Mouse (Mus musculus): Measurements from ENCODE around the gene Gm45753. TPM values are rescaled to one million over a fixed set of nuclear protein-coding genes. Genes with fewer than 3 reads are reported as not detected.

Gm45753 gene
- polyA plus RNA-seq, 1 experiment: 1.6 TPM

- Histone ChIP-seq H3K36me3 (ENCODE audit: control insufficient read depth, insufficient read depth, low read length) (no peaks in the 10 kb centered on the region), H3K4me3 (ENCODE audit: control insufficient read depth, low read depth, low read length) (no peak overlapping the region), H3K27ac (ENCODE audit: control insufficient read depth, insufficient read depth, low read depth, low read length) (no peak overlapping the region), H3K4me1 (ENCODE audit: control insufficient read depth, insufficient read depth, low read length) (no peaks in the 10 kb centered on the region), H3K27me3 (ENCODE audit: control insufficient read depth, insufficient read depth, low read length) (no peaks in the 10 kb centered on the region)
- TF ChIP-seq POLR2A (IDR thresholded peaks at IDR 0.05; ENCODE audit: control insufficient read depth, low read depth, low read length): no peak
- no peak for TF ChIP-seq CTCF (IDR thresholded peaks at IDR 0.05; ENCODE audit: control insufficient read depth, insufficient read depth, insufficient replicate concordance, low read depth, low read length)
Observed at GRCm38 (mm10) chr8:45239363-45239762, 68.9 kb downstream of the Gm45753 start.

DNA sequence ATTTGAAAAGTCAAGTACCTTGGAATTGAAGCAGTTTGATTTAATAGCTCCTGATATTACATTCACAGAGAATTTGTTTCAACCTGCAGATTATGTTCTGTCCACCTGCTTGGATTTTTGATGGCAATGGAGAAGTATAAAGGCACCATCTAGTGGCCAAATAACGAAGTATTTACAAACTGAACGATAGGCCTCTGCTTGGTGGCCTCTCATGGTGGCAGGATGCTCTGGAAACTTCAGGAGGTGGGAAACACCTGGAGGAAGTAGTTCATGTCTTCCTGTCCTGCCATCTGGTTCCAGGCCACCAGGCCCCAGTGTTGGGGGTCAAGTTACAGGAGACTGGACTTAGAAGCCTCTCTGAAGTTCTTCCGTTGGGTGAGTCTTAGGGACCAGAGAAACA is 70.0 kb downstream of the Gm45753 start:
- no peaks in the 10 kb centered on the region for H3K4me1 ChIP-seq (ENCODE audit: control insufficient read depth, insufficient read depth, low read length)
- no peaks in the 10 kb centered on the region for H3K27me3 ChIP-seq (ENCODE audit: control insufficient read depth, insufficient read depth, low read length)
- H3K27ac ChIP-seq (ENCODE audit: control insufficient read depth, insufficient read depth, low read depth, low read length): no peak overlapping the region
- no peak overlapping the region for H3K4me3 ChIP-seq (ENCODE audit: control insufficient read depth, low read depth, low read length)
- H3K36me3 ChIP-seq (ENCODE audit: control insufficient read depth, insufficient read depth, low read length): no peaks in the 10 kb centered on the region
- TF ChIP-seq POLR2A (IDR thresholded peaks at IDR 0.05; ENCODE audit: control insufficient read depth, low read depth, low read length) (no peak), CTCF (IDR thresholded peaks at IDR 0.05; ENCODE audit: control insufficient read depth, insufficient read depth, insufficient replicate concordance, low read depth, low read length) (no peak)

DNA sequence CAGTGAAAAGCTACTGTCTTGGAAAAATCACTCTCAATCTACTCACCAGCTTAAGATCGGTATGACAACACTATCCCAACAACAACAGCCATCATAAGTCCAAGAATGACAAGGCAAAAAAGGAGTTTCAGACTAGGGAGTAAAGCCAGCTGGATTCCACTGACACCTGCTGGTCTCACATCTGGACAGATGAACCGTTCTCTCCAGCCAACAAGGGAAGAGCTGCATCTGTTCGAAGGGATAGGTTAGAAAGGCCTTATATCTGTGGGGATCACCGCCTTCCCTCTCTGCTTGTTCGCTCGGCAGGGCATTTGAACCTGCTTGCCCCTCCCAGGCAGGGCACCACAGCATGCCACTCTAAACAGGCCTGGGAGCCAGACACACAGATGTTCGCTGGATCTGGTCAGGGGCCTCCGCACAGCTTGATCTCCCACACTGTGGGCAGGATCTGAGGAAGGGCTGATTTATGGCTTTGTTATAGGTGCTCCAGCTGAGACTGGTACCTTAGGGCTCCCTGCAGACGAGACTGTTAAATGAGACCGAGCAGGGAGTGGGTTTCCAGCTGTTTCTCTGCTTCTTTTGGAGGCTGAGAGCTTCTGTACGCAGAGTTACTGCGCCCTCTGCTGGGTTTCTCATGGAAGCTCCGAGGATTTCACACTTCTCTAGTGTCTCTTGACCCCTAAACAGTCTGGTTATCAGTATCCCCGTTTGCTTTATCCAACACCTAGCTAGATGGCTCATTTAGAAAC is 71.9 kb downstream of the Gm45753 start:
- Histone ChIP-seq H3K36me3 (ENCODE audit: control insufficient read depth, insufficient read depth, low read length) (no peaks in the 10 kb centered on the region), H3K4me1 (ENCODE audit: control insufficient read depth, insufficient read depth, low read length) (no peaks in the 10 kb centered on the region), H3K27me3 (ENCODE audit: control insufficient read depth, insufficient read depth, low read length) (no peaks in the 10 kb centered on the region), H3K4me3 (ENCODE audit: control insufficient read depth, low read depth, low read length) (no peak overlapping the region), H3K27ac (ENCODE audit: control insufficient read depth, insufficient read depth, low read depth, low read length) (no peak overlapping the region)
- TF ChIP-seq CTCF (IDR thresholded peaks at IDR 0.05; ENCODE audit: control insufficient read depth, insufficient read depth, insufficient replicate concordance, low read depth, low read length): 0 out of 2 replicates have a peak, but pooled peaks have one; percentile 13
- no peak for TF ChIP-seq POLR2A (IDR thresholded peaks at IDR 0.05; ENCODE audit: control insufficient read depth, low read depth, low read length)

GRCm38 (mm10) chr8:45235228-45235627 is 73.0 kb downstream of the Gm45753 start:
- Histone ChIP-seq H3K27ac (ENCODE audit: control insufficient read depth, insufficient read depth, low read depth, low read length) (no peak overlapping the region), H3K4me1 (ENCODE audit: control insufficient read depth, insufficient read depth, low read length) (no peaks in the 10 kb centered on the region), H3K27me3 (ENCODE audit: control insufficient read depth, insufficient read depth, low read length) (no peaks in the 10 kb centered on the region), H3K36me3 (ENCODE audit: control insufficient read depth, insufficient read depth, low read length) (no peaks in the 10 kb centered on the region), H3K4me3 (ENCODE audit: control insufficient read depth, low read depth, low read length) (no peak overlapping the region)
- TF ChIP-seq POLR2A (IDR thresholded peaks at IDR 0.05; ENCODE audit: control insufficient read depth, low read depth, low read length) (no peak), CTCF (IDR thresholded peaks at IDR 0.05; ENCODE audit: control insufficient read depth, insufficient read depth, insufficient replicate concordance, low read depth, low read length) (no peak)

DNA sequence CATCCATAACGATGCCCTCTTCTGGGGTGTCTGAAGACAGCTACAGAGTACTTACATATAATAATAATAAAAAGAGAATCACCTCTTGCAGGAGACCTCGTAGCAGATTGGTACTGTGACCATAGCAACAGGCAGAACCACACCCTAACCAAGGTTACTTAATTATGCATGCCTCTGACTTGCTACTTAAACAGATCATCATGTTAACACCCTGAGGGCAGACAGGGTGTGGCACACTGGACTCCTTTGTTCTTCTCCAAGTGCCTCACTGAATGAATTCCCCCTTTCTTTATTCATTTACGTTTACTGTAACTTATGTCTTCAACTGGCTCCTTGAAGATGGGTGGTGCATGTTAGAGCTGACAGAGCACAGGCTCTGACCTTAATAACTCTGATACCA is 75.0 kb downstream of the Gm45753 start:
- no peak overlapping the region for H3K4me3 ChIP-seq (ENCODE audit: control insufficient read depth, low read depth, low read length)
- H3K27ac ChIP-seq (ENCODE audit: control insufficient read depth, insufficient read depth, low read depth, low read length): no peak overlapping the region
- no peaks in the 10 kb centered on the region for H3K27me3 ChIP-seq (ENCODE audit: control insufficient read depth, insufficient read depth, low read length)
- no peaks in the 10 kb centered on the region for H3K36me3 ChIP-seq (ENCODE audit: control insufficient read depth, insufficient read depth, low read length)
- no peaks in the 10 kb centered on the region for H3K4me1 ChIP-seq (ENCODE audit: control insufficient read depth, insufficient read depth, low read length)
- no peak for TF ChIP-seq POLR2A (IDR thresholded peaks at IDR 0.05; ENCODE audit: control insufficient read depth, low read depth, low read length)
- no peak for TF ChIP-seq CTCF (IDR thresholded peaks at IDR 0.05; ENCODE audit: control insufficient read depth, insufficient read depth, insufficient replicate concordance, low read depth, low read length)

Other genes starting within 250 kb of the Gm45753 start
- 4.5 and 4.8 TPM in 2 replicates for gene Mtnr1a, start 239.3 kb downstream of the Gm45753 start, polyA plus RNA-seq (2012; rRNA removed)
- gene F11, start 46.4 kb downstream of the Gm45753 start, polyA plus RNA-seq (2012; rRNA removed): 1.4 and 1.6 TPM in 2 replicates
- 0.85 and 1.1 TPM in 2 replicates for gene Klkb1, start 13.6 kb downstream of the Gm45753 start, polyA plus RNA-seq (2012; rRNA removed)
- 0.35 TPM in 2 replicates for gene Cyp4v3, start 24.8 kb upstream of the Gm45753 start, polyA plus RNA-seq (2012; rRNA removed)
- gene Fam149a, start 73.8 kb upstream of the Gm45753 start, polyA plus RNA-seq (2012; rRNA removed): 0.25 and 0.43 TPM in 2 replicates
- gene Tlr3, start 102.6 kb upstream of the Gm45753 start, polyA plus RNA-seq (2012; rRNA removed): 0.68 and 0.69 TPM in 2 replicates
- 5.8 and 8.1 TPM in 2 replicates for gene Sorbs2, start 199.3 kb upstream of the Gm45753 start, polyA plus RNA-seq (2012; rRNA removed)

Data from testis, adult 2 months (tissue).